Mouse (Mus musculus) stomach, adult 2 months (tissue): Measurements from ENCODE around the gene Gm20604. TPM values are rescaled to one million over a fixed set of nuclear protein-coding genes. Genes with fewer than 3 reads are reported as not detected.

Experiments used
- polyA plus RNA-seq: library from polyadenylated mRNA; depleted of rRNA; stranded (reverse); fragments of >200 nt; gene quantifications from 2 replicates; pipeline ENCODE4 v1.2.3, GENCODE M21; 2012; rRNA removed

Gene Gm20604
- polyA plus RNA-seq = 0.14 and 0.18 TPM in 2 replicates

GRCm38 (mm10) chr12:102758403-102758756, at the start of gene Gm20604:
Gm20604 (minus strand) TSS chr12:102758672.

GRCm38 (mm10) chr12:102757689-102758402, 626 bp downstream of the Gm20604 start, which contains the start of the genes Gm28051, Gon7 and Ubr7:
Gm28051 (minus strand) TSS chr12:102757765.
Gon7 (minus strand) TSS chr12:102757803.
Ubr7 (plus strand) TSS chr12:102757967.

GRCm38 (mm10) chr12:102743589-102744574, 14.6 kb downstream of the Gm20604 start, which contains the start of the genes Moap1 and Tmem251:
Moap1 (minus strand) TSS chr12:102743661.
Tmem251 (plus strand) TSS chr12:102743762.

GRCm38 (mm10) chr12:102704457-102705198, 53.8 kb downstream of the Gm20604 start, which contains the start of gene Itpk1:
Itpk1 (minus strand) TSS chr12:102704930.

Other genes with a start within 250 kb of the Gm20604 start
- 425 TPM in 2 replicates for gene Chga, start 203.7 kb downstream of the Gm20604 start, polyA plus RNA-seq
- 44.7 and 49.4 TPM in 2 replicates for gene Itpk1, start 53.7 kb downstream of the Gm20604 start, polyA plus RNA-seq
- gene Moap1, start 15.0 kb downstream of the Gm20604 start, polyA plus RNA-seq = 0.22 and 0.43 TPM in 2 replicates
- 1.2 and 2.5 TPM in 2 replicates for gene Tmem251, start 14.9 kb downstream of the Gm20604 start, polyA plus RNA-seq
- gene Gm28051, start 907 bp downstream of the Gm20604 start, polyA plus RNA-seq = not detected in 2 replicates
- 4.6 and 5.5 TPM in 2 replicates for gene Gon7, start 869 bp downstream of the Gm20604 start, polyA plus RNA-seq
- gene Ubr7, start 705 bp downstream of the Gm20604 start, polyA plus RNA-seq = 2.2 and 3.3 TPM in 2 replicates
- gene Btbd7, start 119.8 kb upstream of the Gm20604 start, polyA plus RNA-seq = 2.6 and 3.3 TPM in 2 replicates
- gene Cox8c, start 140.6 kb upstream of the Gm20604 start, polyA plus RNA-seq = not detected in 2 replicates
- 0.09 and 1.6 TPM in 2 replicates for gene Unc79, start 190.2 kb upstream of the Gm20604 start, polyA plus RNA-seq